Mouse (Mus musculus): ENCODE results near the gene Gimap4. TPM values are rescaled to one million over a fixed set of nuclear protein-coding genes. Genes with fewer than 3 reads are reported as not detected.
A peak's percentile ranks its signal among the peaks of the same experiment; 100 is the strongest.

Gimap4 gene
- polyA plus RNA-seq, 1 experiment, result 41.0 TPM

DNA sequence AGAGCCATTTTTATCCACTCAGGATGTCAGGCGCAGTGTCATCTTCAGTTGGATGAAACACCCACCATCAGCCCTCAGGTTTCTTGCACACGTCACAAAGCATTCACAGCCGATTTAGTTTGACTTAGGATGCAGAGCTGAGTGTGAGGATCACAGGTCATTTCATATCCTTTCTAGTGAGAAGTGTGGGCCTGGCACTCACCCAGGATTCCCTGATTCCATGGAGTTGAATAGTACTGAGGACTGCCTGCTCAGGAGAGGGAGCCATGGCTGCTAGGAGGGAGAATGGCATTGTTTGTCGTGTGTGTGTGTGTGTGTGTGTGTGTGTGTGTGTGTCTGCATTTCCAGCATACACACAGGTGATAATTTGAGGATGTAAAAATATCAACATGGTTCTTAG lies 36.0 kb downstream of the Gimap4 start:
- Histone ChIP-seq H3K4me3 (replicated peaks; ENCODE audit: control insufficient read depth, low read depth, low read length) (no peak overlapping the region), H3K4me1 (ENCODE audit: control insufficient read depth, insufficient read depth, low read length) (no peaks in the 10 kb centered on the region; the same call in 1 of the 2 replicates), H3K27ac (ENCODE audit: control insufficient read depth, insufficient read depth, low read depth, low read length, poor library complexity) (no peak overlapping the region)
- WGBS, result 66% methylated on average over 4 of the region's 4 CpGs
- no peak for TF ChIP-seq POLR2A (IDR thresholded peaks at IDR 0.05; ENCODE audit: borderline replicate concordance, control insufficient read depth, low read depth, low read length)

DNA sequence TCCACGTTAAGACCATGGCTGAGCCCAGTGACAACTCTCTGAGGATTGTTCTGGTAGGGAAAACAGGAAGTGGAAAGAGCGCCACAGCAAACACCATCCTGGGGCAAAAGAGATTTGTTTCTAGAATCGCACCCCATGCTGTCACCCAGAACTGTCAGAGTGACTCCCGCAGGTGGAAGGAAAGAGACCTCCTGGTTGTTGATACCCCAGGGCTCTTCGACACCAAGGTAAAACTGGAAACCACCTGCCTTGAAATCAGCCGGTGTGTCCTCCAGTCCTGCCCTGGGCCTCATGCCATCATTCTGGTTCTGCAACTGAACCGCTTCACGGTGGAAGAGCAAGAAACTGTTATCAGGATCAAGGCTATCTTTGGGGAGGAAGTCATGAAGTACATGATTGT lies 39.1 kb downstream of the Gimap4 start:
- TF ChIP-seq CTCF (IDR thresholded peaks at IDR 0.05; ENCODE audit: control insufficient read depth, insufficient read depth, low read length) (no peak), POLR2A (IDR thresholded peaks at IDR 0.05; ENCODE audit: borderline replicate concordance, control insufficient read depth, low read depth, low read length) (no peak)
- no peaks in the 10 kb centered on the region; the same call in 1 of the 2 replicates for H3K4me1 ChIP-seq (ENCODE audit: control insufficient read depth, insufficient read depth, low read length)
- peak overlapping the region; percentile 1; the same call in 1 of the 2 replicates for H3K27ac ChIP-seq (ENCODE audit: control insufficient read depth, insufficient read depth, low read depth, low read length, poor library complexity)
- no peak overlapping the region for H3K4me3 ChIP-seq (replicated peaks; ENCODE audit: control insufficient read depth, low read depth, low read length)
- WGBS, result 56% methylated on average over 8 of the region's 8 CpGs

DNA sequence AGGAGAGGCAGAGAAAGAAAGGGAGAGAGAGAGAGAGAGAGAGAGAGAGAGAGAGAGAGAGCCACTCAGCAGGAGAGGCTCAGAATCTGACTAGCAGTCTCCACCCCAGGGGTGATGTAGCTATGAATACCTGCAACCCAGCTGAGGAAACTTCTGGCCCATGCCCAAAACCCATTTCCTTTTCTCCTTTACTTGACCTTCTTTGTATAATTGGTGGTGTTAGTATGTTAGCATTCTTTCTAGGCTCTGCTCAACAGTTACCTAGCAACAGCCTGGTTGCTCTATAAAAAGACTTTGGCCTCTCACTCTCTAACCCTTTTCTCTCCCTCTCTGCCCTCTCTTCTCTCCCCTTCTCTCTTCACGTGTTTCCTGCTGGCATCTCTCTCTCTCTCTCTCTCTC lies 41.1 kb downstream of the Gimap4 start:
- TF ChIP-seq POLR2A (IDR thresholded peaks at IDR 0.05; ENCODE audit: borderline replicate concordance, control insufficient read depth, low read depth, low read length), result no peak
- TF ChIP-seq CTCF (IDR thresholded peaks at IDR 0.05; ENCODE audit: control insufficient read depth, insufficient read depth, low read length), result no peak
- 7% methylated on average over 1 of the region's 1 CpGs for WGBS
- Histone ChIP-seq H3K4me1 (ENCODE audit: control insufficient read depth, insufficient read depth, low read length) (no peaks in the 10 kb centered on the region; the same call in 1 of the 2 replicates), H3K4me3 (replicated peaks; ENCODE audit: control insufficient read depth, low read depth, low read length) (no peak overlapping the region), H3K27ac (ENCODE audit: control insufficient read depth, insufficient read depth, low read depth, low read length, poor library complexity) (no peak overlapping the region)

DNA sequence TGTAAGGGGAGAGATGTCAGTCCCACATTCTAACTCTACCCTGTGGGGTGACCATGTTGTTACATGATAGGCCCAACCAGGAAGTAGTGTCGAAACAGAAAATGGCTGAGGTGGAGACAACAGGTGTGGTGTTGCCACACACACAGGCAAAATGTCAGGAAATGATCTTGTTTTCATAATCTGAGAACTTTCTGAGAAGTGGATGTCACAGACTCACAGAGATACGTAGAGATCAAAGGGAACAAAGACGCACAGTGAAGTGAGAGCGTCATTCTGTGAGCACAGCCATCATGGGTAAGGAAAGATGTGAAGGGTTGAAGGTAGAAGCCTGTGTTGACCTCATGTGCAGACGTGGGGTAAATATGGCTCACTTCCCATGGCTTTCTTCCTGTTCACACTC lies 43.4 kb downstream of the Gimap4 start:
- WGBS, result 58% methylated on average over 5 of the region's 5 CpGs
- TF ChIP-seq CTCF (IDR thresholded peaks at IDR 0.05; ENCODE audit: control insufficient read depth, insufficient read depth, low read length) (no peak), POLR2A (IDR thresholded peaks at IDR 0.05; ENCODE audit: borderline replicate concordance, control insufficient read depth, low read depth, low read length) (no peak)
- no peak overlapping the region for H3K4me3 ChIP-seq (replicated peaks; ENCODE audit: control insufficient read depth, low read depth, low read length)
- H3K27ac ChIP-seq (ENCODE audit: control insufficient read depth, insufficient read depth, low read depth, low read length, poor library complexity), result no peak overlapping the region
- H3K4me1 ChIP-seq (ENCODE audit: control insufficient read depth, insufficient read depth, low read length), result no peaks in the 10 kb centered on the region; the same call in 1 of the 2 replicates

DNA sequence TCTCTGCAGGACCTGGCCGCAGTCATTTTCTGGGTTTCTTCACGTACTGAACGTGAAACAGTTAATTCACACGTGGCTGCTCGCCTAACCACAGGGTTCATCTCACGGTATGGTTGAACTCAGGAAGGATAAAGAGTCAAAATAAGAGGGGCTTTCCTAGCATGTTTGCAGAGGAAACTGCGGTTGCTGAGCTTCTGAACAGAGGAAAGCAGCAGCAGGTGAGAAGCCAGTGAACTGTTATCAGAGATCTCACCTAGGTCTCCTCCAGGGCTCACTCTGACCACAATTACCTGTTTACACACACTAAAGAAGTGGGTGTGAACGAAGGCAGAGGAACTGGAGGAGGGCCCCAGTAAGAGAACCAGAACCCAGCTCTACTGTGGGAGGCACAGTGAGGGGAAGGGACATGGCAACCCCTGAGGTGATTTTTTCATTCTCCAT lies 48.5 kb downstream of the Gimap4 start:
- H3K4me1 ChIP-seq (ENCODE audit: control insufficient read depth, insufficient read depth, low read length), result peaks cover 1% of the 10 kb centered on the region; the same call in 1 of the 2 replicates
- TF ChIP-seq POLR2A (IDR thresholded peaks at IDR 0.05; ENCODE audit: borderline replicate concordance, control insufficient read depth, low read depth, low read length) (no peak), CTCF (IDR thresholded peaks at IDR 0.05; ENCODE audit: control insufficient read depth, insufficient read depth, low read length) (no peak)
- no peak overlapping the region for H3K4me3 ChIP-seq (replicated peaks; ENCODE audit: control insufficient read depth, low read depth, low read length)
- 2% methylated on average over 8 of the region's 8 CpGs for WGBS
- H3K27ac ChIP-seq (ENCODE audit: control insufficient read depth, insufficient read depth, low read depth, low read length, poor library complexity), result no peak overlapping the region

DNA sequence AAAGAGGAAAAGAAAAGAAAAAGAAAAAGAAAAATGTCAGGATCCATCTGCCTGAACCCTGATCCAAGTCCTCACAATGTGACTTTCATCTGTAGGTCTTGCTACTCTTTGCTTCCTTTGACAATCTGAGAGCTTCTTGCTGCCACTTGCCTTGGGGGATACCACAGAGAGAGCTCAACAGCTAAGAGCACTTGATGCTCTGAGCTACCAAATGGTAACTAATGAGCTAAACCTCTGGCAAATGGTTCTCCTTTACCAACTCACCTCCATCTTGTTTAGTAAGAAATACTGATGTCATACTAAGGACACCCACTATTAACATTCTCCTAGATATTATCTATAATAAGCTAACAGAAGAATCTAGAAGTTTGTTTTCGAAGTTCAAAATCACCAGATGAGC lies 49.3 kb downstream of the Gimap4 start:
- Histone ChIP-seq H3K4me1 (ENCODE audit: control insufficient read depth, insufficient read depth, low read length) (peaks cover 1% of the 10 kb centered on the region; the same call in 1 of the 2 replicates), H3K4me3 (replicated peaks; ENCODE audit: control insufficient read depth, low read depth, low read length) (no peak overlapping the region), H3K27ac (ENCODE audit: control insufficient read depth, insufficient read depth, low read depth, low read length, poor library complexity) (no peak overlapping the region)
- TF ChIP-seq CTCF (IDR thresholded peaks at IDR 0.05; ENCODE audit: control insufficient read depth, insufficient read depth, low read length) (no peak), POLR2A (IDR thresholded peaks at IDR 0.05; ENCODE audit: borderline replicate concordance, control insufficient read depth, low read depth, low read length) (no peak)
- 72% methylated on average over 1 of the region's 1 CpGs for WGBS

DNA sequence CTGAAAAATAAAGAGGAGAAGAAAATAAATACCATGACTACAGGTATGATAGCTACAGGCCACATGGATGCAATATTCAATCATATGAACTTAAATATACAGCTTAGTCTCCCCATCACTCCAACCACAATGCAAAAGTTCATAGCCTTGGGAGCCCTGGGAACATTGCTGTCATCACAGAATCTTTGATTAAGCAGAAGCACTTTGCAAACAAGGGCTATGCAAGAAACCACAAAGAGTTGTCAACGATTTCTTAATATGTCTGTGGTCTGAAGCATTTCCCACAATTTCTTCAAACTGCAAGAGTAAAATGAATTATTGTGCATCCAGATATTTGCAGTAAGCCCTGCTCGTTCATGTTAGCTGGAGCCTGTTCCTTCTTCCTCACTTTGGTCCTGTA lies 52.7 kb downstream of the Gimap4 start:
- Histone ChIP-seq H3K4me1 (ENCODE audit: control insufficient read depth, insufficient read depth, low read length) (peaks cover 1% of the 10 kb centered on the region; the same call in 1 of the 2 replicates), H3K4me3 (replicated peaks; ENCODE audit: control insufficient read depth, low read depth, low read length) (no peak overlapping the region), H3K27ac (ENCODE audit: control insufficient read depth, insufficient read depth, low read depth, low read length, poor library complexity) (peak overlapping the region; percentile 14; the same call in 1 of the 2 replicates)
- no peak for TF ChIP-seq POLR2A (IDR thresholded peaks at IDR 0.05; ENCODE audit: borderline replicate concordance, control insufficient read depth, low read depth, low read length)
- no peak for TF ChIP-seq CTCF (IDR thresholded peaks at IDR 0.05; ENCODE audit: control insufficient read depth, insufficient read depth, low read length)
- 3% methylated on average over 2 of the region's 2 CpGs for WGBS

DNA sequence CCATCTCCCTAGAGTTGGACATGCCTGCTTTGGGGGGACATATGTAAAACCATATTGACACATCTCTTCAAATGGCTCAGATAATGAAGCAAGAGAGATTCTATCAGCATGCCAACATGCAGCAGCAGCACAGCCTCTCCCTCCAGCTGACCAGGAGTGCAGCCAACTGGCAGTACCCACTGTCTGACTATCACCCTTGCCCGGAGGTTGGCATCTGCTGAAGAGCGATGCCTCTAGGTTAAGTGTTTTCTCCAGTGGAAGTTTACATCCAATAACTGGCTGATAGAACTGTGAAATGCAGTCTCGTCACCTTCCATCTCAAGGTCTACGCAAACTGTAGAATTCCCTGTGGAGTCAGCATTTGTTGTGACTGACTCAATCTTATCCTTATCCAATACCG lies 53.3 kb downstream of the Gimap4 start:
- TF ChIP-seq POLR2A (IDR thresholded peaks at IDR 0.05; ENCODE audit: borderline replicate concordance, control insufficient read depth, low read depth, low read length), result no peak
- TF ChIP-seq CTCF (IDR thresholded peaks at IDR 0.05; ENCODE audit: control insufficient read depth, insufficient read depth, low read length), result no peak
- Histone ChIP-seq H3K27ac (ENCODE audit: control insufficient read depth, insufficient read depth, low read depth, low read length, poor library complexity) (no peak overlapping the region; the same call in 1 of the 2 replicates), H3K4me1 (ENCODE audit: control insufficient read depth, insufficient read depth, low read length) (peaks cover 1% of the 10 kb centered on the region; the same call in 1 of the 2 replicates), H3K4me3 (replicated peaks; ENCODE audit: control insufficient read depth, low read depth, low read length) (no peak overlapping the region)
- WGBS, result 56% methylated on average over 5 of the region's 5 CpGs

Data from bone marrow, adult 2 months (tissue).